Mouse (Mus musculus): ENCODE measurements around the gene Mmp14.

Gene Mmp14

GRCm38 (mm10) chr14:54432837-54433830 is 1.7 kb downstream of the Mmp14 start:
- CTCF ChIA-PET, result interaction anchor here (0.6 to 0.9 kb wide), 5 partner anchors 10 to 202 kb away, joined by 3 to 13 read pairs (median 4); no protein-coding TSS in a partner anchor

GRCm38 (mm10) chr14:54433941-54434531 is 2.6 kb downstream of the Mmp14 start:
- CTCF ChIA-PET, result interaction anchor here (0.6 kb wide), 1 partner anchor 73 kb away, joined by 3 read pairs; the partner anchor contains the start of gene Oxa1l

GRCm38 (mm10) chr14:54435194-54435918 is 3.9 kb downstream of the Mmp14 start:
- CTCF ChIA-PET, result interaction anchor here (1.5 kb wide), 1 partner anchor 11 kb away, joined by 3 read pairs; no protein-coding TSS in a partner anchor

GRCm38 (mm10) chr14:54439155-54439554 is 7.7 kb downstream of the Mmp14 start:
- CTCF ChIA-PET, result no interaction called here

GRCm38 (mm10) chr14:54439610-54440009 is 8.2 kb downstream of the Mmp14 start:
- CTCF ChIA-PET, result no interaction called here

- CTCF ChIA-PET, result no interaction called here
These were observed 9.1 kb downstream of the Mmp14 start for GRCm38 (mm10) chr14:54440538-54440937.

- CTCF ChIA-PET, result interaction anchor here (0.7 kb wide), 1 partner anchor 11 kb away, joined by 3 read pairs; no protein-coding TSS in a partner anchor
These were observed 10.0 kb downstream of the Mmp14 start for GRCm38 (mm10) chr14:54441365-54441764.

GRCm38 (mm10) chr14:54442548-54442947 is 11.1 kb downstream of the Mmp14 start:
- CTCF ChIA-PET, result interaction anchor here (0.9 kb wide), 1 partner anchor 10 kb away, joined by 3 read pairs; no protein-coding TSS in a partner anchor

- CTCF ChIA-PET, result interaction anchor here (0.9 kb wide), 1 partner anchor 11 kb away, joined by 3 read pairs; no protein-coding TSS in a partner anchor
These were observed 11.8 kb downstream of the Mmp14 start for GRCm38 (mm10) chr14:54443196-54443595.

- CTCF ChIA-PET, result no interaction called here
These were observed 12.6 kb downstream of the Mmp14 start for GRCm38 (mm10) chr14:54443712-54444618.

GRCm38 (mm10) chr14:54445476-54445875 is 14.1 kb downstream of the Mmp14 start:
- CTCF ChIA-PET, result interaction anchor here (1.2 kb wide), 1 partner anchor 9 kb away, joined by 3 read pairs; no protein-coding TSS in a partner anchor

- CTCF ChIA-PET, result interaction anchor here (0.5 to 1.2 kb wide), 3 partner anchors 25 to 1272 kb away, joined by 3 read pairs; no protein-coding TSS in a partner anchor
These were observed 22.2 kb downstream of the Mmp14 start for GRCm38 (mm10) chr14:54453566-54453965.

- CTCF ChIA-PET, result no interaction called here
These were observed 23.5 kb downstream of the Mmp14 start for GRCm38 (mm10) chr14:54454669-54455528.

- CTCF ChIA-PET, result interaction anchor here (0.6 kb wide), 1 partner anchor 92 kb away, joined by 9 read pairs; no protein-coding TSS in a partner anchor
These were observed 26.6 kb downstream of the Mmp14 start for GRCm38 (mm10) chr14:54457907-54458569.

GRCm38 (mm10) chr14:54462146-54462545 is 30.7 kb downstream of the Mmp14 start:
- CTCF ChIA-PET, result interaction anchor here (0.6 to 0.7 kb wide), 2 partner anchors 30 to 121 kb away, joined by 4 to 19 read pairs; no protein-coding TSS in a partner anchor

GRCm38 (mm10) chr14:54463108-54463958 is 31.9 kb downstream of the Mmp14 start:
- CTCF ChIA-PET, result no interaction called here

- CTCF ChIA-PET, result no interaction called here
These were observed 32.5 kb downstream of the Mmp14 start, which contains the start of gene Lrp10 for GRCm38 (mm10) chr14:54463959-54464292. Gene Lrp10, plus strand, starts transcription at chr14:54464137.

Measured in spleen, embryonic (tissue).